1 mouse cellular context compared by ENCODE assay signal in the genomic region with DNA sequence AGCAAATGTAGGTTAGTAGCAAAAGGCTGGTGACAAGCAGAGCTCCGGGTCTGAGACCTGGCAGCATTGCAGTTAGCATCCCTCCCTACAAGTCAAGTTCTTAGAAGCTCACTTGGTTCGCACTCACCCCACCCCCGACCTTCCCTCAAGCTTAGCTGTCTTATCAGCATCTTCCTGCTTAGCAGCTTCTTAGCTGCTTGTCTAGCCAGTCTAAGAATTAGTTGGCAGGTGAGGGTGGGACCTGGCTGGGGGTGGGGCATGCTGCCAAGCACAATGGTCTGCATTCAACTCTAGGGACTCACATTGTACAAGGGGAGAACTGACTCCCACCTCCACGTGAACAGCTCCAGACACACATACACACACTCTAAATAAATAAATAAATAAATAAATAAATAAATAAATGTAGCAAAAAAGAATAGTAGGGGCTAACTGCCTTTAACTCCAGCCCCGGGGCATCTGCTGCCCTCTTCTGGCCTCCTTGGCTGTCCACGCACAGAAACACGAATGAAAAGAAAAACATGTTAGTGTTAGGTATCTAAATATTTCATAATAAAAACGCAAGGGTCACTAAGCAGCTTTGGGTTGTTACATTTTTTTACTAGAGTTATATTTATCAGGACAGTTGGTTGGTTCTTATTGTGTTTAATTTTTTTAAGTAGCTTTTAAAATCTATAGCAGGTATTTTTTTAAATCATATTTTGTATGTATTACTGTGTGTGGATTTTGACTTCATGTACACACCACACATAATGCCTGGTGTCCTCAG.
TF ChIP-seq lines count a peak whose summit lies in the region.

No protein-coding gene starts in this region.

TF ChIP-seq in MEL, 35 proteins besides CTCF, POLR2A, EP300 and RAD21 (continued from another document):
- TF ChIP-seq RCOR1 (IDR thresholded peaks at IDR 0.05; ENCODE audit: low read depth, low read length) (peak; percentile 74; the same call in 1 of the 2 replicates), ZMIZ1 (IDR thresholded peaks at IDR 0.05; ENCODE audit: low read depth, low read length) (0 out of 2 replicates have a peak, but pooled peaks have one; percentile 21), POLR2AphosphoS2 (IDR thresholded peaks at IDR 0.05; ENCODE audit: low read length) (0 out of 2 replicates have a peak, but pooled peaks have one; percentile 62), ELF1 (IDR thresholded peaks at IDR 0.05; ENCODE audit: low read depth, low read length) (0 out of 2 replicates have a peak, but pooled peaks have one; percentile 7), SIN3A (IDR thresholded peaks at IDR 0.05; ENCODE audit: low read length) (peak; percentile 78; the same call in 1 of the 2 replicates), KAT2A (conservative IDR thresholded peaks at IDR 0.05; ENCODE audit: low read depth, low read length) (peak; percentile 37; the same call in 1 of the 2 replicates), MYC (IDR thresholded peaks at IDR 0.05; ENCODE audit: low read depth, low read length) (no peak), CHD2 (IDR thresholded peaks at IDR 0.05; ENCODE audit: low read length) (peak; percentile 45; the same call in 1 of the 2 replicates), UBTF (IDR thresholded peaks at IDR 0.05; ENCODE audit: borderline replicate concordance, insufficient read depth, low read depth, low read length) (0 out of 2 replicates have a peak, but pooled peaks have one; percentile 12)
